Mouse (Mus musculus) limb, embryonic 14.5 days (tissue): Measurements from ENCODE around the gene Gm20888. TPM values are rescaled to one million over a fixed set of nuclear protein-coding genes. Genes with fewer than 3 reads are reported as not detected.
"Not testable (repeated sequence)": the region's sequence is repeated elsewhere in the genome, so short reads cannot be mapped to it uniquely, and the experiment has no call there.

Source experiments
- ATAC-seq: fragments of 200-750 bp; cut with Nextera tagmentation; 2 replicates; pipeline ENCODE4 v1.8.0; 2017; ENCODE audit warnings: low read depth, moderate number of reproducible peaks, moderate TSS enrichment; ENCODE audit not compliant: low FRiP score
- DNase-seq: peaks from one replicate; pipeline ENCODE4 v3.0.0-alpha.2; 2015; ENCODE audit warnings: low spot score
- H3K27ac ChIP-seq: fragments of 300-500 bp; sonication (generic); replicated peaks from 2 replicates; pipeline ENCODE4 v1.5.1; 2014; ENCODE audit warnings: low read depth, mild to moderate bottlenecking, low read length, moderate library complexity, mixed read lengths
- H3K27me3 ChIP-seq: fragments of 300-500 bp; sonication (generic); 2 replicates; pipeline ENCODE4 v1.6.1; 2014; ENCODE audit warnings: low read length, mixed read lengths; ENCODE audit not compliant: control insufficient read depth, insufficient read depth
- H3K36me3 ChIP-seq: fragments of 300-500 bp; sonication (generic); 2 replicates; pipeline ENCODE4 v1.6.1; 2014; ENCODE audit warnings: mild to moderate bottlenecking, low read length, moderate library complexity, mixed read lengths; ENCODE audit not compliant: control insufficient read depth, insufficient read depth
- H3K4me1 ChIP-seq: fragments of 300-500 bp; sonication (generic); 2 replicates; pipeline ENCODE4 v1.6.1; 2014; ENCODE audit warnings: antibody characterized with exemption, low read length, mixed read lengths; ENCODE audit not compliant: control insufficient read depth, insufficient read depth
- H3K4me2 ChIP-seq: fragments of 300-500 bp; sonication (generic); replicated peaks from 2 replicates; pipeline ENCODE4 v1.6.1; 2014; ENCODE audit warnings: low read depth, mild to moderate bottlenecking, low read length, moderate library complexity; ENCODE audit not compliant: severe bottlenecking
- H3K4me3 ChIP-seq: fragments of 300-500 bp; sonication (generic); replicated peaks from 2 replicates; pipeline ENCODE4 v1.5.1; 2014; ENCODE audit warnings: low read length
- H3K9ac ChIP-seq: fragments of 300-500 bp; sonication (generic); 2 replicates; pipeline ENCODE4 v1.6.1; 2014; ENCODE audit warnings: mild to moderate bottlenecking, low read depth, low read length, moderate library complexity; ENCODE audit not compliant: severe bottlenecking
- H3K9me3 ChIP-seq: fragments of 300-500 bp; sonication (generic); 2 replicates; pipeline ENCODE4 v1.6.1; 2016; ENCODE audit warnings: low read length; ENCODE audit not compliant: control insufficient read depth
- WGBS: fragments of 180-500 bp; shearing (Covaris S2); extraction: QIAGEN DNeasy Blood & Tissue Kit; methylation state at CpG from one replicate; pipeline ENCODE4 v1.1.7; 2014; 5-methylcytosine and 5-hydroxymethylcytosine counted together
- polyA plus RNA-seq, 2 experiments: library from polyadenylated mRNA; depleted of rRNA in 1 of 2; stranded (reverse) in 1 of 2; unstranded in 1 of 2; fragments of >200 nt; fragmentation: Nextera tagmentation in 1 of 2; extraction: Ambion mirVana in 1 of 2; gene quantifications; 2 replicates each; pipeline versions ENCODE4 v1.2.1 to v1.2.3; 2012 to 2014

The Gm20888 gene
- polyA plus RNA-seq (2012; rRNA removed) (not detected in 2 replicates), polyA plus RNA-seq (2014; fragmentation: Nextera tagmentation; extraction: Ambion mirVana) (not detected in 2 replicates)

- not testable (repeated sequence) for H3K4me2 ChIP-seq, H3K27me3 ChIP-seq, H3K4me1 ChIP-seq, H3K27ac ChIP-seq, ATAC-seq, H3K36me3 ChIP-seq, H3K9ac ChIP-seq, DNase-seq, H3K9me3 ChIP-seq, H3K4me3 ChIP-seq
- WGBS = no CpG with 5 or more reads among the region's 6 CpGs
These were observed at the start of gene Gm20888 for GRCm38 (mm10) chrY:70441582-70441981. TSS of gene Gm20888 (plus strand) at chrY:70441882.

Other genes starting within 250 kb of the Gm20888 start
- gene Gm21118, start 168.2 kb upstream of the Gm20888 start, polyA plus RNA-seq (2012; rRNA removed) = not detected in 2 replicates
- gene Gm21118, start 168.2 kb upstream of the Gm20888 start, polyA plus RNA-seq (2014; fragmentation: Nextera tagmentation; extraction: Ambion mirVana) = not detected in 2 replicates
- gene Gm29423, start 138.6 kb upstream of the Gm20888 start, polyA plus RNA-seq (2012; rRNA removed) = not detected in 2 replicates
- not detected in 2 replicates for gene Gm29423, start 138.6 kb upstream of the Gm20888 start, polyA plus RNA-seq (2014; fragmentation: Nextera tagmentation; extraction: Ambion mirVana)
- gene Gm29644, start 138.5 kb upstream of the Gm20888 start, polyA plus RNA-seq (2012; rRNA removed) = not detected in 2 replicates
- gene Gm29644, start 138.5 kb upstream of the Gm20888 start, polyA plus RNA-seq (2014; fragmentation: Nextera tagmentation; extraction: Ambion mirVana) = not detected in 2 replicates